Mouse (Mus musculus): Measurements from ENCODE around the gene Gm10130. TPM values are rescaled to one million over a fixed set of nuclear protein-coding genes. Genes with fewer than 3 reads are reported as not detected.
"Not testable (repeated sequence)": the region's sequence is repeated elsewhere in the genome, so short reads cannot be mapped to it uniquely, and the experiment has no call there.

Gm10130 gene
- polyA plus RNA-seq (2017; shearing (Covaris generic)) = 10 to 100 TPM in 1 of 3 experiments, 1 to 10 TPM in 1, not detected in 1; 6.4 to 21.2 TPM

DNA sequence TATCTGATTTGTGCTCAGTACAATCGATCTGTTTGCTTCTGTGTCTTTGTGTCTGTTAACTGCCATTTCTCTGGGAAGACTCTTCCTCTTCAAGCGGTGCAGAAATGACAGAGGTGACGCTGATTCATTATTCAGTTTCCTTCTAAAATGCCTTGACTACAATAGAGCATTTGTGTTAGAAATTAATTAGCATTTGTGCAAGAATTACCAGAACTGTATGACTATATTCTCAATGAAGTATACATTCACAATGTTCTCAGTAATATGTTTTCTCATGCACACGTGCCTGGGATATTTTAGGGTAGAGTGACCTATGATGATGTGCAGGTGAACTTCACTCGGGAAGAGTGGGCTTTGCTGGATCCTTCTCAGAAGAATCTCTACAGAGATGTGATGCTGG, at the start of gene Gm10130:
Gene Gm10130, plus strand, starts transcription at position 301 of the 400 bp plus-strand sequence.
- ATAC-seq = no peak

DNA sequence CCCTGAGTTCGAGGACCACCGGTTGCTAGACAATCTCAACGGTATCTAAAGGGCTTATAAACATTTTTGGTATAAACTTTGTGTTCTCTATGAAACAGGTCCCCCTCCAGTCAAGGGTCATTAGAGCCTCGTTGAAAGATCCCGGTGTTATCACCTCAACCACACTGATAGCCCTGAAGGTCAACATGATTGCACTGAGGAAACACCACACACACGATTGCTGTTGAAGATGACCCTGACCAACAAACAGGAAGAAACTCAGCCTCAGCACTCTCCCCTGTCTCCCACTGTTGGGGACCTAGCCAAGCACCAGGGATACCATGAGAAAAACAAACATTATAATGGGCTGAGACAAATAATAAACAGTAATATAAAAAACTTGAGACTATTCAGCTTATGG, 29.8 kb upstream of the Gm10130 start:
- ATAC-seq = no peak

DNA sequence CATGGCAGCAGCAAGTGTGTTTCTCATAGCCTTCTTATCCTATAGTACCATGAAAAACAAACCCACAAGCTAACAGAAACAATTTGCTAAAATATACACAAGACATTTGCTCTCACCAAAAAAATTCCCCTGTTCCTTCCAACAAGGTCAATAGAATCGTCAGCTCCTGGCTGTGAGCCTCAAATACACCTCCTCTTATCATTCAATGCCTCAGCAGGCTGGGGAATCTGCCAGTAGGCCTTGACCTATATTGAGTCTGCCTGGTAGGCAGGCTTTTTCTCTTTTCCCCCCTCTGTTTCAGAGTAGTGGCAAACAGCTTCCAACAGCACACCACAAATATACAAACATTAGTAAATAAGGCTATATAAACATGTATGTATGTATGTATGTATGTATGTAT, 24.4 kb upstream of the Gm10130 start:
- ATAC-seq = no peak

DNA sequence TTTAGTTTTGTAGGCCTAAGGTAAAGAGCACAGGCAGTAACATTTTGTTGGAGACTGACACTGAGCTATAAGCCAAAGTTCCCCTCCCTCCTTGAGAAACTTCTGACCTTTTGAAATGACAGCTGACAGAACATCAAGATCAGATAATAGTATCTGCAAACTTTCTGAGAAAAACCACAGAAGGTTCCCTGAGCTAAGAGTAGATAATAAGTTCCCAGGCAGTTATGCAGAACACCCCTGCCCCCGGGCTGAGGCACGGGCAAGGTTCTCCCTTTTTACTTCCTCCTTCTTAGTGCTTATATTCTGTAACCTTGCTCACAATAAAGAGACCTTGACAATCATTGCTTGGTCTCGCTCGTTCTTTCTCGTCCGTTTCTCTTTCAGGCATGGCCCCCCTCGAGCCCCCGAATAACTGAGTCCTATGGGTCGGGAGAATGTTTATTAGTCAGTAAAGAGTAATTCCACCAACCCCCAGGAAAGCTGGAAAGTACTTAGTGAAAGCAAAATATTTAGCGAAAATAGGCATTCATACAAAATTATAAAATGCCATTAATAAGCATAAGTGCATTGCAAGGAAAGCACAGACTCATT, 16.2 kb upstream of the Gm10130 start:
- peak; percentile 55 for ATAC-seq

DNA sequence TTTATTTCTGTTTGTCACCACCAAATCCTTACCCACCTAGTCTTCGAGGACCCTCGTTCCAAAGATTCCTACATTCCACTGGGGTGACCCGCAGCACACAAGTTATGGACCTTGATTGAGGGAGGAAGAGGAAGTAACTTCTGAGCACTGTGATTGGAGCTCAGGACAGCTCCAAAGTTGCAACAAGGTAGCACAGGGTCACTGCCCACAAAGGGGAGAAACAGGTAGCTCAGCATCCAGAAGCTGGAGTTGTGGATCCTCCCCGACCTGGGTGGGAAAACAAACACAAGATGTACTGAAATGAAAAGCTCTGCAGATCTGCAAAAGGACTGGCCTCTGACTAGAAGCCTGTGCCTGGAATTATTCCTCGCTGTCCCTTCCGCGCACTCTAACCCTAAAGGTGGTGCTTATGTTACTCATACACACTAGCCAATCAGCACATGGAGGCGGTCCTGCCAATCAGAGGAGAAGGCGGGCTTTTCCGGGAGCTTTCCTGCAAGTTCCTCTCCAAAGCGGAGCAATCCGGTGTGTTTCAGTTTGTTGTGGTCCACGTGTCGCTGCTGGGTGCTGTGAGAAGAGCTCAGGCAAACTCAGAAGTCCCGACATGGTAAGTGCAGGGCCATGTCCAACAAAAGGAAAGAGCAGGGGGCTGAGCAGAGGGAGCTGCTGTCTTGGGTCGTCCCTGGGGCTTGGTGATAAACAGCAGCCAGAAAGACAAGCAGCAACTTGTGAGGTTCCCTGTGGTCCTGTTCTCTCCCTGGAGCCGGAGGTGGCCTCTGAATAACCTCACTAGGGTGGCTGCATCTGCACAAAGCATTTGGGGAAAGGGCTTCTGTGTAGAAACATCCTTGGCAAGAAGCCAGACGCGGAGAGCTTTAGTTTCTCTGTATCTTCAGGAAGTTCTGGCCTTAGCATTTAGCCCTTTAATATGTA, 12.3 kb upstream of the Gm10130 start:
- peak; percentile 89 for ATAC-seq

DNA sequence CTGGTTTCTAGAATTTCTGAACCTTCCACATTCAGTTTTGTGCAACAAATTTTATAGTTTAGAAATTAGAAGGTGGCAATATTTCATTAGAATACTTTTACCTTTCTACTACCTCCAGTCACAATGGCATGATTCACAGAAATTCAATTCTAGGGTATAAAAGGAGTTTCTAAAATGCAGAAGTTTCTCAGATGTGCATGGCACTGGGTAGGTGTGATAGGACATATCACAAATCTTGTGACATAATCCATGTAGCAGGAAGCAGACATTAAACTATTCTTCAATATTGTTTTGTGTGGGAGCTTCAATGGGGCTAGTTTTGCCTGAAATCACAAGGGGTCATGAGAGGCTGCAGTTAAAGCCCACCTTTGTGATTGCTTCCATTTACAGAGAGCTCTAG, 7.4 kb upstream of the Gm10130 start:
- no peak for ATAC-seq

DNA sequence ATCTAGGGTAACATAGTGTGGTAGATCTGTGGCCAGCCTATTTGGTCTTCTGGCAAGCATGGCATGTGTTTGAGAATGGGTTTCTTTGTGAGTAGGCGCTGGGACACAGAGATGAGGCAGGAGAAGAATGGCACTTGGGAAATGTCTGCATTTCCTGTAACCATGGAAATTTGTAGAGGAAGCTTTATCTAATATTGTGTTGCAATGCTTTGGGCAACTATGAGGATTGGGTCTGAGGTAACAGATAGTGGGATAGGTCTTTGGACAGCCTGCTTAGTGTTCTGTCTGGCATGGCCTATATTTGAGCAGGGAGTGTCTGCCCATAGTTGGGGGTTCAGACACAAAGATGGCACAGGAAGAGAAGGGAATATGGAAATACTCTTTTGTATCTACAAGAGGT, 4.5 kb upstream of the Gm10130 start:
- no peak for ATAC-seq

DNA sequence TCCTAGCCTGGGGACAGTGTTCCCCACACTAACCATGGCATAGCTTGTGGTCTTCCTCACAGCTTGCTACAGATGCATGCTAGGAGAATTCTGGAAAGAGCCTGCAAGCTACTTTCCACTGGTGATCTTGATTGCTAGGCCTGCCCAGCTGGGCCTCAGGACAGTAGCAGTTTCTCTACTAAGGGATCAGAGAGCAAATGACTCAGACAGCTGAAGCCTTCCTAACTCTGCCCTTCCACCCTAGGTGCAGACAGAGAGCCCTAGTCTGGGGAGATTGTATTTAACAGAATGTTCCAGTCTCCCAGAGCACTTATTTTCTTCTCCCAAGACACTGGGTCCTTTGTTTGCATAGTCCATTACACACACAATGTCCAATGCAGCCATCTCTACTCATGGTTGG, 33.6 kb downstream of the Gm10130 start:
- not testable (repeated sequence) for ATAC-seq

DNA sequence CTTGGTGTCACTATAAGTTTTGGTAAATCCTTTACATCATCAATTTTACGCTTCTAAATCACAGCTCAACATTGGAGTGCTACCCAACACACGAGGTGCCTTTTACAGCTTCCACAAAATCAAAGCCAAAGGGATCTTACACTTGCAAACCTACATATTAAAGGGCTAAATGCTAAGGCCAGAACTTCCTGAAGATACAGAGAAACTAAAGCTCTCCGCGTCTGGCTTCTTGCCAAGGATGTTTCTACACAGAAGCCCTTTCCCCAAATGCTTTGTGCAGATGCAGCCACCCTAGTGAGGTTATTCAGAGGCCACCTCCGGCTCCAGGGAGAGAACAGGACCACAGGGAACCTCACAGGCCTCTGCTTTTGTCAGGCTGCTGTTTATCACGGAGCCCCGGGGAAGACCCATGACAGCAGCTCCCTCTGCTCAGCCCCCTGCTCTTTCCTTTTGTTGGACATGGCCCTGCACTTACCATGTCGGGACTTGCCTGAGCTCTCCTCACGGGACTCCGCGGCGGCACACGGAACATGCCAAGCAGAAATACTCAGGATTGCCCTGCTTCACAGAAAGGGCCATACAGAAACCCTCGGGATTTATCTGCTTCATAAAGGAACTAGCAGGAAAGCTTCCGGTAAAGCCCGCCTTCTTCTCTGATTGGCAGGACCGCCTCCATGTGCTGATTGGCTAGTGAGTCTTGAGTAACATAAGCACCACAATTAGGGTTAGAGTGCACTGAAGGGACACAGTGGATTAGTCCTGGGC, 38.8 kb downstream of the Gm10130 start, which contains the start of gene 3300002I08Rik:
Gene 3300002I08Rik, minus strand, starts transcription at position 653 of the 765 bp plus-strand sequence.
- ATAC-seq = peak; percentile 98

DNA sequence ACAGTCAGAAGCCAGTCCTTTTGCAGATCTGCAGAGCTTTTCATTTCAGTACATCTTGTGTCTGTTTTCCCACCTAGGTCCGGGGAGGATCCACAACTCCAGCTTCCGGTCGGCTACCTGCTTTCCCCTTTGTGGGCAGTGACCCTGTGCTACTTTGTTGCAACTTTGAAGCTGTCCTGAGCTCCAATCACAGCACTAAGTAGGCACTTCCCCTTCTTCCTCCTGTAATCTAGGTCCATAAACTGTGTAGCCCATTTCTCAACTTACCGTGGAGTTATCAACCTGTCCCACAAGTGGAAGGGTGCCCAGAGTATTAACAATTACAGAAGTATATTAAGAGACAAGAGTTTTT, 39.4 kb downstream of the Gm10130 start:
- no peak for ATAC-seq

DNA sequence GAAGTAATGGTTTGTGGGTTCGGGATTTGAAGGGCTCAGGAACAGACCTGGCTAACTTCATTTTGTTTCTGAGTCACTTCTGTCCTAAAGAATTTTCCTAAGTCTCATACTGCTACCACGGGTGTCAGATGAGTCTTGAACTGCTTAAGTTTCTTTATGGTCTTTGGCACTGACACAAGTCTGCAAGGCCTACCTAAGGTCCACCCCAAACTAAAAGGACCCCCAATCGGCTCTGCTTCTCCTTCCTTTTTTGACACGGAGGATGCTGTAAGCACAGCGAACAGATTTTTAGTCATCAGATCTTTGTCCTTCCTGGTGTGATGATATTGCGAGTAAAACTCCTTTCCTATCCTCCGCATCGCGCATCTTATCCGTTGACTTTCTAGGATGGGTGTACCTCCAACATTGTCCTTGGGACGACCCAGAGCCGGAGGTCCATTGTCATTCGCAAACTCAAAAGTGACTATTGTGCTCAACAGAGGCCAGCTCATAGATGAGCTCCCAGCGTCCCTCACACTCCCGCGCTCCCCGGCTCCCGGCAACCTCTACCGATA, 62.1 kb downstream of the Gm10130 start:
- peak; percentile 25 for ATAC-seq

DNA sequence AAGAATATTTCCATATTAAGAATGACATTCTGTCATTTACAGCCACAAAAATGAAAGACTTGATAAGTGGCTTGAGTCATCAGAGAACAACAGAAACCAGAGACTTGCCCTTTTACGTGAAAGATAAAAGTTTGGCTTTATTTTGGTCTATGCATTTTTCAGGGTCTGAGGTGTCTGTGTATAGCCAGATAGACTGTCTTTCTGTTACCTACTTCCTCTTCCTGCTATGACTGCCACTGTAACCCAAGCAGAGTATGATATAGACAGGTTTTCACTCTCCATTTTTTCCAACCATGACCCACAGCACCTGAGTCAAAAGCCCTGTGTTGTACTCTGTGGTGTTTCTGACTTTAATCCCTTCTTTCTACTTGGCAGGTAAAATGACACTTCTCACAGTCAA, 66.7 kb downstream of the Gm10130 start:
- ATAC-seq = no peak

DNA sequence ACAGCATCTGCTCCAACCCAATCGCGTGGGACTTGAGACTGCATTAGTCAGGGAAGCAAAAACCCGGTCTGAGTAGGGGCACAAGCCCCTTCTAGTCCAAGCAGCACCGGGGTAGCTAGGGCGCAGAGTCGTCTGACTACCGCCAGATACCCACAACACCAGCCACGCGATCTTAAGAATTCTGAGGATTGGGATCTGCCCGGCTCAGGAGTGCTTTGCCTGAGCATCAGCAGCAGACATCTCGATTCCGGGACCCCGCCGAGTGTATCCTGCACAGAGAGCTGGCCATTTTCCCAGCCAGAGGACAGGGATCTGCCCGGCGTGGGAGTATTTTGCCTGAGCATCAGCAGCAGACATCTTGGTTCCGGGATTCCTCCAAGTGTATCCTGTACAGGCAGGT, 88.6 kb downstream of the Gm10130 start:
- ATAC-seq = not testable (repeated sequence)

Other genes with a start within 250 kb of the Gm10130 start
- gene Zfp120, start 187.0 kb upstream of the Gm10130 start, polyA plus RNA-seq (2017; shearing (Covaris generic)) = 10 to 100 TPM; 35.5 to 53.2 (median 42.1) TPM
- gene Gm10770, start 144.0 kb upstream of the Gm10130 start, polyA plus RNA-seq (2017; shearing (Covaris generic)) = not detected
- 1 to 10 TPM in 2 of 3 experiments, under 1 TPM in 1; 0.59 to 1.5 (median 1.2) TPM for gene Gm14139, start 141.9 kb upstream of the Gm10130 start, polyA plus RNA-seq (2017; shearing (Covaris generic))
- 10 to 100 TPM; 10.9 to 18.2 (median 17.3) TPM for gene Zfp937, start 105.6 kb upstream of the Gm10130 start, polyA plus RNA-seq (2017; shearing (Covaris generic))
- gene Gm21994, start 68.1 kb upstream of the Gm10130 start, polyA plus RNA-seq (2017; shearing (Covaris generic)) = 10 to 100 TPM in 2 of 3 experiments, 1 to 10 TPM in 1; 9.2 to 25.1 (median 16.7) TPM
- gene Gm14124, start 66.2 kb upstream of the Gm10130 start, polyA plus RNA-seq (2017; shearing (Covaris generic)) = under 1 TPM in 1 of 3 experiments, not detected in 2; 0.13 TPM
- gene 3300002I08Rik, start 39.1 kb downstream of the Gm10130 start, polyA plus RNA-seq (2017; shearing (Covaris generic)) = 10 to 100 TPM in 1 of 3 experiments, 1 to 10 TPM in 2; 7.1 to 15.9 (median 9.0) TPM
- 10 to 100 TPM in 1 of 3 experiments, 1 to 10 TPM in 2; 8.1 to 16.4 (median 9.3) TPM for gene Zfp442, start 127.8 kb downstream of the Gm10130 start, polyA plus RNA-seq (2017; shearing (Covaris generic))
- under 1 TPM in 2 of 3 experiments, not detected in 1; 0.33 to 0.43 TPM for gene Zfp345, start 161.4 kb downstream of the Gm10130 start, polyA plus RNA-seq (2017; shearing (Covaris generic))
- 100 to 1,000 TPM; 241 to 305 (median 284) TPM for gene Cst7, start 246.7 kb downstream of the Gm10130 start, polyA plus RNA-seq (2017; shearing (Covaris generic))

Measured in inflammation-experienced regulatory T-cells, adult 6 months (primary cell).